Comparison of ENCODE assay signal across 8 mouse cellular contexts in the genomic region with DNA sequence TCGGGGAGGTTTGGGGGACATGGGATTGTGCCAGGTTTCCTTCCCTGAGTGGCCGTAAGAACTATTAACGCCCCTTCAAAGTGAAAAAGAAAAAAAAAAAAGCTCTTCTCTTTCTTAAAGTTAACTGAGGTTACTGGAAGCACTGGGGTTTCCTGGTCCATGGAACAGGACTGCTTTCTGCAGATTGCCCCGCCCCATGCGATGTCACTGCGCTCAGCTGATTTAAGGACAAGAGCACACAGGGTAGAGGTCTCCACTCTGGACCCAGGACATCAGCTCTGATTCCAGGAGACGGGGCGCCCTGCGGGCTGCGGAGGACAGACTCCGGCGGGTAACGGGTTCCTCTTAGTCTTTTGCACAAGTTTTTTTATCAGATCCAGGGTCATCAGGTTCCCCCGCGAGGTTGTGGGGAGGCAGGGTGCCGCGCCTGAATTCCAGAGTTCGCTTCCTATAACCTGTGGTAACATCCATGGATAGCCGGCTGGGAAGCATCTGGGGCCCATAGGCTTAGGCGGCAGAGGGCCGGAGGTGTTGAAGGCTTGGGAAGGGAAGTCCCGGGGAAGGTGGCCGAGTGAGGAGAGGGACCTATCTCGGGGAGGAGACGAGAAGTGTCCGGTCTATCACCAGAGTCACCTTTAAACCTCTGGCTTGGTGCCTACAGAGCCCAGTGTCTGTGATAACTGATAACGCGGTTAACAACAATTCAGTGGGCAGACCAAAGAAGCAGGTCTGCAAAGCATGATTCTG. TPM values are rescaled to one million over a fixed set of nuclear protein-coding genes. Genes with fewer than 3 reads are reported as not detected.
DNase-seq lines count a peak whose midpoint lies in the region; ATAC-seq lines count a peak whose summit lies in the region.

No protein-coding gene starts in this region.

- H3K4me1 ChIP-seq in liver, embryonic 15.5 days (replicated peaks) = peaks cover 9% of the 10 kb centered on the region; the same call in 1 of the 2 replicates
- peaks cover 7% of the 10 kb centered on the region for H3K4me1 ChIP-seq in neural tube, embryonic 13.5 days (replicated peaks)

- peaks cover 74% of the 10 kb centered on the region for H3K27me3 ChIP-seq in liver, embryonic 15.5 days
- peaks cover 66% of the 10 kb centered on the region for H3K27me3 ChIP-seq in neural tube, embryonic 13.5 days

- 0 out of 2 replicates have a peak, but pooled peaks have one; percentile 7 for ATAC-seq in liver, embryonic 15.5 days (ENCODE audit: insufficient read depth)
- ATAC-seq in neural tube, embryonic 13.5 days (ENCODE audit: low read depth) = no peak

- no peak overlapping the region for H3K9ac ChIP-seq in liver, embryonic 15.5 days
- H3K9ac ChIP-seq in neural tube, embryonic 13.5 days = no peak overlapping the region

- no peak overlapping the region for H3K27ac ChIP-seq in liver, embryonic 15.5 days (replicated peaks)
- H3K27ac ChIP-seq in neural tube, embryonic 13.5 days (replicated peaks) = no peak overlapping the region

- H3K9me3 ChIP-seq in liver, embryonic 15.5 days (replicated peaks) = no peaks in the 10 kb centered on the region
- H3K9me3 ChIP-seq in neural tube, embryonic 13.5 days = no peaks in the 10 kb centered on the region

- no peaks in the 10 kb centered on the region for H3K36me3 ChIP-seq in liver, embryonic 15.5 days (replicated peaks)
- H3K36me3 ChIP-seq in neural tube, embryonic 13.5 days = no peaks in the 10 kb centered on the region

- peak; percentile 25 to 53 for DNase-seq in spleen, adult 18-20 months
- DNase-seq in spleen, postnatal 14 days (ENCODE audit: low spot score in 2 of 2) = no peak
- peak; percentile 76 for DNase-seq in gastrocnemius, postnatal 14 days
- DNase-seq in induced T-regulatory cell, adult 2 months (ENCODE audit: low read depth) = peak; percentile 64
- no peak for DNase-seq in right cerebral cortex, adult 2 months (ENCODE audit: low spot score in 2 of 2)
- no peak for DNase-seq in cerebellum, postnatal 25 days

- H3K4me2 ChIP-seq in liver, embryonic 15.5 days = peak overlapping the region; percentile 48
- H3K4me2 ChIP-seq in neural tube, embryonic 13.5 days = peak overlapping the region; percentile 31

- peak overlapping the region; percentile 30 for H3K4me3 ChIP-seq in liver, embryonic 15.5 days (replicated peaks)
- peak overlapping the region; percentile 8 for H3K4me3 ChIP-seq in neural tube, embryonic 13.5 days

- intact Hi-C loops in gastrocnemius, postnatal 14 days (cut with DNase I; ENCODE audit: low total_unique reads) = no loop called here

- 2% methylated on average over 28 of the region's 28 CpGs for WGBS in liver, embryonic 15.5 days (ENCODE audit: insufficient replicate concordance)
- WGBS in neural tube, embryonic 13.5 days = 12% methylated on average over 28 of the region's 28 CpGs

RNA-seq across cellular contexts. Expression of a gene that starts 0.9 kb away (rescaled TPM):
- total RNA-seq in gastrocnemius, postnatal 14 days (2021) = 10 to 100 TPM; 31.0 to 32.7 TPM
- polyA plus RNA-seq in liver, embryonic 15.5 days (2015; fragmentation: Nextera tagmentation; extraction: Ambion mirVana) = 1.5 and 1.6 TPM in 2 replicates
- polyA plus RNA-seq in neural tube, embryonic 13.5 days (2015; fragmentation: Nextera tagmentation; extraction: Ambion mirVana) = 0.98 and 1.0 TPM in 2 replicates

RNA-seq across cellular contexts. Expression of a gene that starts 39.6 kb away (rescaled TPM):
- 1 to 10 TPM in 1 of 2 experiments, under 1 TPM in 1; 0.89 to 1.9 TPM for total RNA-seq in gastrocnemius, postnatal 14 days (2021)
- polyA plus RNA-seq in liver, embryonic 15.5 days (2015; fragmentation: Nextera tagmentation; extraction: Ambion mirVana) = 5.7 TPM in 2 replicates
- polyA plus RNA-seq in neural tube, embryonic 13.5 days (2015; fragmentation: Nextera tagmentation; extraction: Ambion mirVana) = 2.7 and 2.8 TPM in 2 replicates

RNA-seq across cellular contexts. Expression of a gene that starts 41.7 kb away (rescaled TPM):
- 100 to 1,000 TPM; 106 to 108 TPM for total RNA-seq in gastrocnemius, postnatal 14 days (2021)
- polyA plus RNA-seq in liver, embryonic 15.5 days (2015; fragmentation: Nextera tagmentation; extraction: Ambion mirVana) = 1.7 TPM in 2 replicates
- 1.7 and 3.4 TPM in 2 replicates for polyA plus RNA-seq in neural tube, embryonic 13.5 days (2015; fragmentation: Nextera tagmentation; extraction: Ambion mirVana)

RNA-seq across cellular contexts. Expression of a gene that starts 43.8 kb away (rescaled TPM):
- total RNA-seq in gastrocnemius, postnatal 14 days (2021) = 10 to 100 TPM in 1 of 2 experiments, 1 to 10 TPM in 1; 8.8 to 11.0 TPM
- polyA plus RNA-seq in liver, embryonic 15.5 days (2015; fragmentation: Nextera tagmentation; extraction: Ambion mirVana) = 12.4 and 13.6 TPM in 2 replicates
- polyA plus RNA-seq in neural tube, embryonic 13.5 days (2015; fragmentation: Nextera tagmentation; extraction: Ambion mirVana) = 29.2 and 31.9 TPM in 2 replicates

Comparison
In these comparisons a context has a peak if more than half of its experiments do, and no peak if none do; other contexts are left out.
1. DNase-seq: peak in spleen, adult 18-20 months (2 of 2), gastrocnemius, postnatal 14 days (single experiment) and induced T-regulatory cell, adult 2 months (single experiment); none in spleen, postnatal 14 days (0 of 2), right cerebral cortex, adult 2 months (0 of 2) and cerebellum, postnatal 25 days (0 of 2).